ENCODE assay signal across 26 mouse cellular contexts in genomic region chr3:9146481-9146880, GRCm38 (mm10).
"Had no signal": no experiment of that assay in that cellular context is flagged by ENCODE, and none has a peak within 500 bp of the region (broad histone marks: within the 10 kb centered on the region; RNA-seq: fewer than 3 reads in every experiment).

No protein-coding gene starts in this region.

- H3K27me3 ChIP-seq: heart, embryonic 13.5 days; heart, embryonic 15.5 days; hindbrain, embryonic 13.5 days; hindbrain, embryonic 15.5 days; kidney, embryonic 15.5 days; limb, embryonic 12.5 days; liver, embryonic 13.5 days; liver, embryonic 15.5 days had no signal

- H3K4me3 ChIP-seq: heart, adult 2 months; heart, embryonic 13.5 days; heart, embryonic 15.5 days; hindbrain, embryonic 13.5 days; hindbrain, embryonic 15.5 days; kidney, embryonic 15.5 days; layer of hippocampus, adult 2 months; left cerebral cortex, adult 2 months; limb, embryonic 10.5 days; limb, embryonic 12.5 days; liver, embryonic 13.5 days; liver, embryonic 15.5 days had no signal

- DNase-seq: gastrocnemius, postnatal 25 days; heart, adult 11 months; heart, adult 2 months; heart, postnatal 14 days; heart, postnatal 36 days; kidney, adult 11 months; kidney, adult 2 months; kidney, adult 9 months; kidney, postnatal 14 days; kidney, postnatal 4 days; liver; liver, embryonic 13.5 days had no signal

- H3K36me3 ChIP-seq: heart, embryonic 13.5 days; heart, embryonic 15.5 days; hindbrain, embryonic 13.5 days; hindbrain, embryonic 15.5 days; kidney, embryonic 15.5 days; limb, embryonic 10.5 days; limb, embryonic 12.5 days; liver, embryonic 13.5 days; liver, embryonic 15.5 days had no signal

- ATAC-seq: hindbrain, postnatal 0 days; intestine, embryonic 16.5 days had no signal

- H3K4me2 ChIP-seq: heart, embryonic 11.5 days; heart, embryonic 13.5 days; heart, embryonic 15.5 days; hindbrain, embryonic 13.5 days; hindbrain, embryonic 15.5 days; kidney, embryonic 15.5 days; limb, embryonic 12.5 days; liver, embryonic 11.5 days; liver, embryonic 13.5 days; liver, embryonic 15.5 days had no signal
